Mouse (Mus musculus): ENCODE data around the gene Rpl32. TPM values are rescaled to one million over a fixed set of nuclear protein-coding genes. Genes with fewer than 3 reads are reported as not detected.
A peak's percentile ranks its signal among the peaks of the same experiment; 100 is the strongest.

The Rpl32 gene
- polyA plus RNA-seq, 1 experiment from 2014 or later, result 1,790 TPM

DNA sequence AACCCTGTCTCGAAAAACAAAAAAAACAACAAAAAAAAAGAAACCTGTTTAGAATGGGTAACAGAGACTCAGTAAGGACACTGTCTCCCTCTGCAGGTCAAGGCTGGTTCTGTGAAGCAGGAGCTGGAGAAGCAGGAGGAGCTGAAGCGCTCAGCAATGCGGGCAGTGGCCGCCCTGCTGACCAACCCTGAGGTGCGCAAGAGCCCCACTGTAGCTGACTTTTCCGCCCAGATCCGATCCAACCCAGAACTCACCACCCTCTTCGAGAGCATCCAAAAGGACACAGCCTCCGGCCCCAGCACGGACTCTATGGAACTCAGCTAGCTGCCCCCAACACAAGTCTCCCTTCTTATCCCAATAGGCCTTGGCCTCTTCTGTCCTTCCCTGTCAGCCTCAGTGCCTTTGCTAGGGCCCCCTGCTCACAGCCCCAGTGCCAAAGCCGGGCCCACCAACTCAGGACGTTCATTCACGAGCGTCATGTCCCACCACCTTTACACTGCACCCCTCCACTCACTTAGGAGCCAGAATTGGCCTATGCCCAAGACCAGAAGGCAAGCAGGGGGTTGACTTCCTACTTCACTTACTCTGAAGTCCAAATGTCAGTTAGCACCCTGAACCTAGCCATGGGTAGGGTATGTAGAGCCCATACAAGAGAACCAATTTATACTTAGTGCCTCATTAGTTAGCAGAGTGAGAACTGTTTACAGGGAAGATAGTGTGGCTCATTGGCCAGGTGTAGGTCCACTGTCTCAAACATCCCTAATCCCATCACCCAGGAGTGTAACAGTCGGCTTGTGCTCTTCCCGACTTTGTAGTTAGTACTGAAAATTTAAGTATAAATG, 4.8 kb downstream of the Rpl32 start:
- DNase-seq (ENCODE audit: low spot score) (peak; percentile 84), ATAC-seq (peak; percentile 62)
- Histone ChIP-seq H3K9ac (replicated peaks; ENCODE audit: low read depth) (no peak overlapping the region), H3K4me1 (ENCODE audit: insufficient read depth, low read depth, low read length) (peaks cover 6% of the 10 kb centered on the region; the same call in 1 of the 2 replicates), H3K4me3 (ENCODE audit: low read depth, low read length) (no peak overlapping the region), H3K9me3 (ENCODE audit: low read length) (no peaks in the 10 kb centered on the region), H3K27me3 (replicated peaks; ENCODE audit: insufficient read depth, low read length) (no peaks in the 10 kb centered on the region), H3K4me2 (replicated peaks; ENCODE audit: low read depth, low read length) (no peak overlapping the region), H3K36me3 (ENCODE audit: insufficient read depth, low read length) (peaks cover 14% of the 10 kb centered on the region; the same call in 1 of the 2 replicates), H3K27ac (ENCODE audit: low read length) (no peak overlapping the region)
- 32% methylated on average over 13 of the region's 16 CpGs for WGBS
- peak; percentile 83 for TF ChIP-seq CTCF (IDR thresholded peaks at IDR 0.05)
- no peak for TF ChIP-seq EP300 (IDR thresholded peaks at IDR 0.05)

- peaks cover 14% of the 10 kb centered on the region; the same call in 1 of the 2 replicates for H3K36me3 ChIP-seq (ENCODE audit: insufficient read depth, low read length)
- TF ChIP-seq CTCF (IDR thresholded peaks at IDR 0.05), result no peak
- no peak for TF ChIP-seq EP300 (IDR thresholded peaks at IDR 0.05)
These were observed 6.7 kb downstream of the Rpl32 start for GRCm38 (mm10) chr6:115801811-115802210.

GRCm38 (mm10) chr6:115792691-115793215, 15.8 kb downstream of the Rpl32 start:
- no peak overlapping the region for H3K9ac ChIP-seq (replicated peaks; ENCODE audit: low read depth)
- no peak overlapping the region for H3K4me2 ChIP-seq (replicated peaks; ENCODE audit: low read depth, low read length)
- H3K27me3 ChIP-seq (replicated peaks; ENCODE audit: insufficient read depth, low read length), result no peaks in the 10 kb centered on the region
- ATAC-seq (no peak), DNase-seq (ENCODE audit: low spot score) (no peak)
- no peaks in the 10 kb centered on the region for H3K9me3 ChIP-seq (ENCODE audit: low read length)
- 82% methylated on average over 21 of the region's 21 CpGs for WGBS
- no peaks in the 10 kb centered on the region for H3K4me1 ChIP-seq (ENCODE audit: insufficient read depth, low read depth, low read length)
- no peak overlapping the region for H3K4me3 ChIP-seq (ENCODE audit: low read depth, low read length)
- H3K36me3 ChIP-seq (ENCODE audit: insufficient read depth, low read length), result peaks cover 4% of the 10 kb centered on the region; the same call in 1 of the 2 replicates
- no peak overlapping the region for H3K27ac ChIP-seq (ENCODE audit: low read length)
- TF ChIP-seq EP300 (IDR thresholded peaks at IDR 0.05) (no peak), CTCF (IDR thresholded peaks at IDR 0.05) (no peak)

More at GRCm38 (mm10) chr6:115801811-115802210, 6.7 kb downstream of the Rpl32 start:
- H3K27me3 ChIP-seq (replicated peaks; ENCODE audit: insufficient read depth, low read length), result no peaks in the 10 kb centered on the region
- DNase-seq (ENCODE audit: low spot score) (peak; percentile 32), ATAC-seq (peak; percentile 74)
- no peaks in the 10 kb centered on the region; the same call in 1 of the 2 replicates for H3K4me1 ChIP-seq (ENCODE audit: insufficient read depth, low read depth, low read length)
- 80% methylated on average over 3 of the region's 3 CpGs for whole genome bisulfite sequencing
- H3K9me3 ChIP-seq (ENCODE audit: low read length), result no peaks in the 10 kb centered on the region
- no peak overlapping the region for H3K9ac ChIP-seq (replicated peaks; ENCODE audit: low read depth)
- H3K4me2 ChIP-seq (replicated peaks; ENCODE audit: low read depth, low read length), result no peak overlapping the region
- H3K4me3 ChIP-seq (ENCODE audit: low read depth, low read length), result no peak overlapping the region
- H3K27ac ChIP-seq (ENCODE audit: low read length), result no peak overlapping the region

- H3K4me1 ChIP-seq (ENCODE audit: insufficient read depth, low read depth, low read length), result no peaks in the 10 kb centered on the region
- 71% methylated on average over 34 of the region's 34 CpGs for WGBS
- no peaks in the 10 kb centered on the region for H3K27me3 ChIP-seq (replicated peaks; ENCODE audit: insufficient read depth, low read length)
- peak; percentile 82 for ATAC-seq
- no peaks in the 10 kb centered on the region for H3K9me3 ChIP-seq (ENCODE audit: low read length)
- no peak overlapping the region for H3K4me3 ChIP-seq (ENCODE audit: low read depth, low read length)
- TF ChIP-seq EP300 (IDR thresholded peaks at IDR 0.05), result no peak
- no peak for TF ChIP-seq CTCF (IDR thresholded peaks at IDR 0.05)
- DNase-seq (ENCODE audit: low spot score), result peak; percentile 49
- no peak overlapping the region for H3K9ac ChIP-seq (replicated peaks; ENCODE audit: low read depth)
- H3K4me2 ChIP-seq (replicated peaks; ENCODE audit: low read depth, low read length), result no peak overlapping the region
- H3K36me3 ChIP-seq (ENCODE audit: insufficient read depth, low read length), result peaks cover 4% of the 10 kb centered on the region; the same call in 1 of the 2 replicates
- no peak overlapping the region for H3K27ac ChIP-seq (ENCODE audit: low read length)
These were observed 16.5 kb downstream of the Rpl32 start for GRCm38 (mm10) chr6:115791842-115792686.

DNA sequence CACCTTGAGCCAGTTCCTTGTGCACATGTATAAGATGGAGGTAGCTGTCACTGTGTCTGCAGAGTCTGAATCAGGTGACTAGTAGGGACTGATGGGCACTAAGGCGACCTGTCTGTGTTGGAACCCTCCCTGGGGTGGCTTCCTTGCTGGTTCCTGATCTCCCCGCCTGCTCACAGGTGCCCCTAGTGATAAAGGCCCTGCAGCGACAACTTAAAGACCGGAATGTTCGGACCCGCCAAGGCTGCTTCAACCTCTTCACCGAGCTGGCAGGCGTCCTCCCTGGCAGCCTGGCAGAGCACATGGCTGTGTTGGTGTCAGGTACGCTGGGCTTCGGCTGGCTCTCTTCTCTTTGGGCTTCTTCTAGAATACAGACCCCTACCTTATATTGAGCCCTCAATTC, 17.5 kb downstream of the Rpl32 start:
- 79% methylated on average over 10 of the region's 10 CpGs for WGBS
- Histone ChIP-seq H3K9me3 (ENCODE audit: low read length) (no peaks in the 10 kb centered on the region), H3K4me1 (ENCODE audit: insufficient read depth, low read depth, low read length) (no peaks in the 10 kb centered on the region), H3K4me2 (replicated peaks; ENCODE audit: low read depth, low read length) (no peak overlapping the region), H3K36me3 (ENCODE audit: insufficient read depth, low read length) (peaks cover 4% of the 10 kb centered on the region; the same call in 1 of the 2 replicates), H3K27me3 (replicated peaks; ENCODE audit: insufficient read depth, low read length) (no peaks in the 10 kb centered on the region), H3K9ac (replicated peaks; ENCODE audit: low read depth) (no peak overlapping the region), H3K4me3 (ENCODE audit: low read depth, low read length) (no peak overlapping the region), H3K27ac (ENCODE audit: low read length) (no peak overlapping the region)
- DNase-seq (ENCODE audit: low spot score) (no peak), ATAC-seq (no peak)
- TF ChIP-seq EP300 (IDR thresholded peaks at IDR 0.05) (no peak), CTCF (IDR thresholded peaks at IDR 0.05) (no peak)

GRCm38 (mm10) chr6:115782781-115783180, 25.8 kb downstream of the Rpl32 start:
- 91% methylated on average over 3 of the region's 3 CpGs for WGBS
- H3K4me2 ChIP-seq (replicated peaks; ENCODE audit: low read depth, low read length), result no peak overlapping the region

More at GRCm38 (mm10) chr6:115782781-115783180, 25.8 kb downstream of the Rpl32 start:
- H3K27me3 ChIP-seq (replicated peaks; ENCODE audit: insufficient read depth, low read length), result no peaks in the 10 kb centered on the region
- H3K4me1 ChIP-seq (ENCODE audit: insufficient read depth, low read depth, low read length), result no peaks in the 10 kb centered on the region
- H3K9ac ChIP-seq (replicated peaks; ENCODE audit: low read depth), result no peak overlapping the region
- TF ChIP-seq EP300 (IDR thresholded peaks at IDR 0.05) (no peak), CTCF (IDR thresholded peaks at IDR 0.05) (no peak)
- no peaks in the 10 kb centered on the region for H3K9me3 ChIP-seq (ENCODE audit: low read length)
- H3K4me3 ChIP-seq (ENCODE audit: low read depth, low read length), result no peak overlapping the region
- no peak overlapping the region for H3K27ac ChIP-seq (ENCODE audit: low read length)
- no peak for ATAC-seq
- no peak for DNase-seq (ENCODE audit: low spot score)
- H3K36me3 ChIP-seq (ENCODE audit: insufficient read depth, low read length), result no peaks in the 10 kb centered on the region
